Mouse (Mus musculus): ENCODE data around the gene Msl3l2. TPM values are rescaled to one million over a fixed set of nuclear protein-coding genes. Genes with fewer than 3 reads are reported as not detected.

Gene Msl3l2
- 5.8 and 6.6 TPM in 2 replicates for polyA plus RNA-seq (2011; ENCODE audit: insufficient read length, low read depth, missing spikeins)

DNA sequence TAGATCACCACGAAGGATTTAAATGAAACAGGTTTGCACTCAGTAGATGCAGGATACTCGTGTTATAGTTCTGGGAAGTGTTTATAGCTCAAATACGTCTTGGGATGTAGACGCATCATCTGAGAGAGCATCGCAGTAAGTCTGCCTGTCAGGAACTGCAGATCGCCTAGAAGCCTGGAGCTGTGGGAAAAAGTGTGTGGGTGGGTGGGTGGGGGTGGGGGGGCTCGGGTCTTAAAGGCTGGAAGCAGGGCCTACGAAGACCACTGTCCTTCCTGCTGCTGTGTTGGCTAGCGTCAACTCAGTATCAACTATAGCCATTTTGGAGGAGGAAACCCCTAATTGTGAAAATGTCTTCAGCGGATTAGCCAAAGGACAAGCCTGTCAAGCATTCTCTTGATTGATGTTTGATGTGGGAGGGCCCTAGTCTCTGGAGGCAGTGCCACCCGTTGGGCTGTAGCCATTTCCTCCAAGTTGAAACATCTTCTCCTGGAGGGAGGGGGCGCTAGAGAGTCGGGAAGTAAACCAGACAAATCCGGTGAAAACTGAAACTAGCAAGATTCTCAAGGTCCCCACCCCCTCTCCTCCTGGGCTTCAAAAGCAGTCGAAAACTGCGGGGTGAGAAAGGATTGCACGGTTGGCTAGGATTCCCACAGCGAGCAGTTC is at the start of gene Msl3l2:
Gene Msl3l2, plus strand, starts transcription at position 585 of the 663 bp plus-strand sequence.
- H3K4me3 ChIP-seq (ENCODE audit: insufficient read depth, low read length), result peak within 1 kb of the TSS; percentile 25
- H3K27ac ChIP-seq (ENCODE audit: insufficient read depth, low read length), result no peak within 1 kb of the TSS
- H3K4me1 ChIP-seq (ENCODE audit: control insufficient read depth, insufficient read depth, low read length), result no peaks in the 10 kb centered on the region
- TF ChIP-seq POLR2A (IDR thresholded peaks at IDR 0.05; ENCODE audit: low read depth, low read length) (peak; percentile 26; the same call in 1 of the 2 replicates), CTCF (IDR thresholded peaks at IDR 0.05; ENCODE audit: borderline replicate concordance, insufficient read depth, low read length) (no peak)

DNA sequence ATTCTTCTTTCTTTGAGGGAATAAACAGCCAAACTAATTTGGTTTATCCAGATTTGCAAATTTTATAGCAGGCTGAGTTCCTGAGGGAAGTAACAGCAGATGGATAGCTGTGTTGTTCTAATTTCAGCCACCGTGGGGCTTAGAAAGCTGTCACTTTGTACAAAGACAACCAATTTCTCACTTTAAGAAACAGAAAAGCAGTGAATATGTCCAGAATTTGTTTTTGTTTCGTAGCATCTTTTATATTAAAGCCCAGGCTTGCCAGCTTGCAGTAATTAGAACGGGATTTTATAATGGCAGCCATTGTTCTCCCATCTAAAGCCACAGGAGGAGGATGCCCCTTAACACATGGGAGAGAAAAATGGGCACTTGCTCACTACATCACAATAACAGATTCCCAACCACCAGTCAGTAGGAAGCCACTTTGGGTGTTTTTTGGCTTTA is 47.7 kb upstream of the Msl3l2 start:
- Histone ChIP-seq H3K4me3 (ENCODE audit: insufficient read depth, low read length) (no peak overlapping the region), H3K4me1 (ENCODE audit: control insufficient read depth, insufficient read depth, low read length) (no peaks in the 10 kb centered on the region), H3K27ac (ENCODE audit: insufficient read depth, low read length) (no peak overlapping the region)
- TF ChIP-seq CTCF (IDR thresholded peaks at IDR 0.05; ENCODE audit: borderline replicate concordance, insufficient read depth, low read length), result no peak
- TF ChIP-seq POLR2A (IDR thresholded peaks at IDR 0.05; ENCODE audit: low read depth, low read length), result no peak

DNA sequence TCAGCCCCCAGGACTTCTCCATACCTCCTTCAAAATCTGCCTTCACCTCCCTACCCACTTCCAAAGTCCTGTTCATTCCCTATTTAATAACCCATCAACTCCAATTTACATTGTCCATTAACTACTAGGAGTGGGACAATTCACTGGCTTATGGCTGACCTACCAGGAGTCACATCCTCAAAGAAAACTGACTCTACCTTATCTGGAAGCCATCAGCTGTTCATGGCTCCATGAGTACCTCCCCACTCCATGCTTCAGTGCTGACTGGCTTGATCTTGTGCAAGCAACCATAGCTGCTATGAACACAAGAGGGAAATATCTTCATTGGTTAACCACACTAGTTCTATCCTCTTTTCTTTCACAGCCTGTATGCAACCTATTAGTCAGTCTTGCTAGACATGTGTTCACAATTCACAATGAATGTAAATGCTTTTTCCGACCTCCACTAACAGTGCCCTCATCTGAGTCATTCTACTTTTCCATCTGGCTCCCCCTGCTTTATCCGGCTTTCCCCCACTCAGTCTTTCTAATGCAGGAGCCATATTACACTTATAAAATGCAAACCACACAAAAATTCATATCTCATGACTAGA is 45.4 kb upstream of the Msl3l2 start:
- Histone ChIP-seq H3K27ac (ENCODE audit: insufficient read depth, low read length) (no peak overlapping the region), H3K4me3 (ENCODE audit: insufficient read depth, low read length) (no peak overlapping the region), H3K4me1 (ENCODE audit: control insufficient read depth, insufficient read depth, low read length) (no peaks in the 10 kb centered on the region)
- TF ChIP-seq CTCF (IDR thresholded peaks at IDR 0.05; ENCODE audit: borderline replicate concordance, insufficient read depth, low read length), result no peak
- no peak for TF ChIP-seq POLR2A (IDR thresholded peaks at IDR 0.05; ENCODE audit: low read depth, low read length)

DNA sequence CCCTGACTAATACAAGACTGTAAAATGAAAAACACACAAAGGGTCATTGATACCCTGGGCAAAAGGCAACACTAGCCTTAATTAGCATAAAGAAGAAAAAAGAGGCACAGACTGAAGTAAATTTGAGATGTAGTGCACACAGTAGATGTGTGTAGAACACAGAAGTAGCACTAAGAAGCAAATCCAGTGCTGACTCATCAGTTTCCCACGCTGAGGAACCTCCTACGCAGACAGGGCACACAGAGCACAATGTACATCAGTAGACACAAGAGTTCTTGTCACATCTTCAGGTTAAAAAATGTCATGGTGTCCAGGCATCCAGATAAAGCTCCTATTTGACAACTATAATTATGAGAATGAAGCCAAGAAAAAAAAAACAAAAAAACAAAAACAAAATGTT is 44.0 kb upstream of the Msl3l2 start:
- Histone ChIP-seq H3K4me1 (ENCODE audit: control insufficient read depth, insufficient read depth, low read length) (no peaks in the 10 kb centered on the region), H3K27ac (ENCODE audit: insufficient read depth, low read length) (no peak overlapping the region), H3K4me3 (ENCODE audit: insufficient read depth, low read length) (no peak overlapping the region)
- TF ChIP-seq POLR2A (IDR thresholded peaks at IDR 0.05; ENCODE audit: low read depth, low read length) (no peak), CTCF (IDR thresholded peaks at IDR 0.05; ENCODE audit: borderline replicate concordance, insufficient read depth, low read length) (no peak)

DNA sequence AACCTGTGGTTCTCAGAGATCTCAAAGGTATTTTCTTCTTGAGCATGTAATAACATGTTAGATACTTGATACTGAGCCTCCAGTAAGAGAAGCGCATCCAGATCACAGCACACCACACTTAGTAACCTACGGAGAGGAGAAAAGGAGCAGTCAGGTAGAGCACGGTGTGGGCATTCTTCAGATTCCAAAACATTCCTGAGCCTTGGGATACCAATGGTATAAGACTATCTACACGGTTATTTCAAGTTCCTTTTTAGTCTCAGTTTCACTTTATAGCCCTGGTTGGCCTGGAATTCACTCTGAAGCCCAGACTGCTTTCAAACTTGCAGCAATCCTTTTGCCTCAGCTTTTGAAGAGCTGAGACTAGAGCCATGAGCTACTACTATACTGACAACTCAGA is 17.0 kb upstream of the Msl3l2 start:
- Histone ChIP-seq H3K4me3 (ENCODE audit: insufficient read depth, low read length) (no peak overlapping the region), H3K4me1 (ENCODE audit: control insufficient read depth, insufficient read depth, low read length) (no peaks in the 10 kb centered on the region; the same call in 1 of the 2 replicates), H3K27ac (ENCODE audit: insufficient read depth, low read length) (no peak overlapping the region)
- TF ChIP-seq POLR2A (IDR thresholded peaks at IDR 0.05; ENCODE audit: low read depth, low read length), result no peak
- TF ChIP-seq CTCF (IDR thresholded peaks at IDR 0.05; ENCODE audit: borderline replicate concordance, insufficient read depth, low read length), result no peak

DNA sequence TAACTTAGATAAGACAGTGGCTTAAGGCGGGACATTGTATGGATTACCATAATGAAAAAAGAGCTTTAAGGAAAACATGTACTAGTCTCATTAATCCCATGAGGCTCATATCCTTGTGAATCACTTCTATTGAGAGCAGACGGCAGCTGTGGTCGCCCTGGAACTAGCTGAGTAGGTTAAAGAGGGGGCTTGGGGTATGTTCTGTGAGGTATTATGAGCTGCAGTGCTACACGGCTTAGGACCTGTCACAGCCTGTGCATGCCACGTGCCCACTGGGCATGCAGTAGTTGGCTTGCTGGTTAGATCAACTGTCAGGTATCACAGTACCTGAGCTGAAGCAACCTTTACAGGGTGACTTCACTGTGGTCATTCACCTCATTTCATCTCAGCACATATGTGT is 12.1 kb upstream of the Msl3l2 start:
- TF ChIP-seq CTCF (IDR thresholded peaks at IDR 0.05; ENCODE audit: borderline replicate concordance, insufficient read depth, low read length) (no peak), POLR2A (IDR thresholded peaks at IDR 0.05; ENCODE audit: low read depth, low read length) (no peak)
- Histone ChIP-seq H3K4me3 (ENCODE audit: insufficient read depth, low read length) (no peak overlapping the region), H3K4me1 (ENCODE audit: control insufficient read depth, insufficient read depth, low read length) (no peaks in the 10 kb centered on the region; the same call in 1 of the 2 replicates), H3K27ac (ENCODE audit: insufficient read depth, low read length) (no peak overlapping the region)

DNA sequence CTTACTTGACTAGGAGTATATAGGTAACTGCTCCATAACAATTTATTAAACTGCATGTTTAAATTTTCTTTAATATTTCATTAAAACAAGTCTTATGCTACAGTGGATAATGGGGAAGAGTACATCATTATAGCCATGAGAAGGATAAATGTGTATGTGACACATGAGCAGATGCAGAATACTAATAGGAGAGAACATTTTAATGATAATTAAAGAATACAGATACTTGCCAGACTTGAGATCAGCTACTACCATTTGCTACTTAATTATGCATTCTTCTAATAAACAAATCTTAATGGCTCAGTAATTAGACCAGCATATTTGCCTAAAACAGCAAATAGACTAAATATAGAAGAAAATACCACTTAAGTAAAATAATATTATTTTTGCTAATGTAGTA is 10.0 kb upstream of the Msl3l2 start:
- TF ChIP-seq POLR2A (IDR thresholded peaks at IDR 0.05; ENCODE audit: low read depth, low read length) (no peak), CTCF (IDR thresholded peaks at IDR 0.05; ENCODE audit: borderline replicate concordance, insufficient read depth, low read length) (no peak)
- Histone ChIP-seq H3K27ac (ENCODE audit: insufficient read depth, low read length) (no peak overlapping the region), H3K4me3 (ENCODE audit: insufficient read depth, low read length) (no peak overlapping the region), H3K4me1 (ENCODE audit: control insufficient read depth, insufficient read depth, low read length) (no peaks in the 10 kb centered on the region)

DNA sequence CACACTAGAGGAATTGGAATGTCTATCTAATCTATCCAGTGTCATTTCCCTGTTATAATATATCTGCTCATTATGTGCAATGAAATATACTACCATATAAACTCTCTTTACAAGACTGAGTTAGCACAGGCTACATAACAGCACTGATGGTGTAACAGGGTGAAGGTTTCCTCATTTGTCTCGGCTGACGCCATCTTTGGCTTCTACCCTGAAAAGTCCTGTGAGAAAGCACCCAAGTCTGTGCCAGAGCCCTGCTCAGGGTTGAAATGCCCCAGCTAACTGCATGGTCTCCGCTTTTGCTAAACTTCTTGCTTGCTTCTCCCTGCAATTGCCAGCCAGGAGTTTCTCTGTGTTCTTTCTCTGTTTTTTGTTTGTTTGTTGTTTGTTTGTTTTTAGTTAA is 7.6 kb upstream of the Msl3l2 start:
- TF ChIP-seq CTCF (IDR thresholded peaks at IDR 0.05; ENCODE audit: borderline replicate concordance, insufficient read depth, low read length) (no peak), POLR2A (IDR thresholded peaks at IDR 0.05; ENCODE audit: low read depth, low read length) (no peak)
- H3K4me3 ChIP-seq (ENCODE audit: insufficient read depth, low read length), result no peak overlapping the region
- H3K4me1 ChIP-seq (ENCODE audit: control insufficient read depth, insufficient read depth, low read length), result no peaks in the 10 kb centered on the region
- H3K27ac ChIP-seq (ENCODE audit: insufficient read depth, low read length), result no peak overlapping the region

DNA sequence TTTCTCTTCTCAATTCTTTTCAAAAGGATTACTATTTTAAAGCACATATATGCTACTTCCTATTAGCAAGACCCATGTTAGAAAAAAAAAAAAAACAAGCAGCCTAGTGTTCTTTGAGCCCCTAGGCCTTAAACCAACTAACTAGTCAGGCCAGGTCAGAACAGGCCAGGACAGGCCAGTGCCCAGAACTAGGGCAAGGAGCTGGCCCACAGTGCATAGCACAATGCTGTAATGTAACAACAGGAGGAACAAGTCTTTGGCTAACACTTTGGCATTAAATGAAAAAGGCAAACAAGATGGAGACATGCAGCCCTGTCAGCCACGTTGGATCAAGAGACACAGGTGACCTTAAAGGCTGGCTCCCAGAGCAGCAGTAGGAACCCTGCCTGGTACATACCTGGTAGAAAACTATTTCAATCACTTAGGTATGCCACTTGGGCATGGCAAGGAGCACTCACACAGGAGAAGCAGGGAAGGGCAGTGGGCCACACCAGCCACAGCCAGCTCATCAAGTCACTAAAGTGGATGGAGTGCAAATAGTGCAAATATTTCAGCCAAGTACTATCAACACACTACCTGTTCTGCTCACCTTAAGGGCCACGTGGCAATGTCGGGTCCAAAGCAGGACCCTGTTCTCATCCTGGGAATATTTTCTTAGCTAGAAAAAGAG is 6.9 kb upstream of the Msl3l2 start:
- TF ChIP-seq CTCF (IDR thresholded peaks at IDR 0.05; ENCODE audit: borderline replicate concordance, insufficient read depth, low read length) (no peak), POLR2A (IDR thresholded peaks at IDR 0.05; ENCODE audit: low read depth, low read length) (no peak)
- no peak overlapping the region for H3K27ac ChIP-seq (ENCODE audit: insufficient read depth, low read length)
- no peaks in the 10 kb centered on the region for H3K4me1 ChIP-seq (ENCODE audit: control insufficient read depth, insufficient read depth, low read length)
- no peak overlapping the region for H3K4me3 ChIP-seq (ENCODE audit: insufficient read depth, low read length)

DNA sequence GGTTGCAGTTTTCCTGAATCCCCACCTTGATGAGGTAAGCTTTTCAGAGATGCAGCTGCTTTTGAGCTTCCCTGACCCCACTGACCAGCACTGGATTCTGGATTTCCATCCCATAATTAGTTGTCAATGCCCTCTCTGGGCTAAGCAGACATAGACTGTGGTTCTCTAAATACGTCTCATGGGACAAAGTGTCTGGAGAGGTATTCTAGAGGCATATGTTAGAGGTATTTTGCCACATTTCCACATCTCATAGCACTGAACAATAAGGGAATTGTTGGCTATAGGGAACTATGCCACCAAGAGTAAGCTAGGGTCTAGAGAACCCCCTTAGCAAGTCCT is 248 bp downstream of the Msl3l2 start:
- Histone ChIP-seq H3K27ac (ENCODE audit: insufficient read depth, low read length) (no peak overlapping the region), H3K4me1 (ENCODE audit: control insufficient read depth, insufficient read depth, low read length) (no peaks in the 10 kb centered on the region), H3K4me3 (ENCODE audit: insufficient read depth, low read length) (peak overlapping the region; percentile 25)
- TF ChIP-seq POLR2A (IDR thresholded peaks at IDR 0.05; ENCODE audit: low read depth, low read length), result no peak

All from embryonic fibroblast, embryonic 13.5 days (primary cell).